Mouse (Mus musculus) testis, adult 10 weeks (tissue): ENCODE data around the gene Cyp2c66. TPM values are rescaled to one million over a fixed set of nuclear protein-coding genes. Genes with fewer than 3 reads are reported as not detected.

Experiments
- polyA plus RNA-seq: library from polyadenylated mRNA; stranded (reverse); fragments of 350-450 nt; fragmentation: Illumina TruSeq; extraction: RNeasy Lipid Tissue Mini Kit (QIAGEN cat#74804); gene quantifications from one replicate; pipeline ENCODE4 v1.2.3, GENCODE M21; 2014; ENCODE audit warnings: low read depth, low replicate concordance

Gene Cyp2c66
- polyA plus RNA-seq, result 1.3 TPM

DNA sequence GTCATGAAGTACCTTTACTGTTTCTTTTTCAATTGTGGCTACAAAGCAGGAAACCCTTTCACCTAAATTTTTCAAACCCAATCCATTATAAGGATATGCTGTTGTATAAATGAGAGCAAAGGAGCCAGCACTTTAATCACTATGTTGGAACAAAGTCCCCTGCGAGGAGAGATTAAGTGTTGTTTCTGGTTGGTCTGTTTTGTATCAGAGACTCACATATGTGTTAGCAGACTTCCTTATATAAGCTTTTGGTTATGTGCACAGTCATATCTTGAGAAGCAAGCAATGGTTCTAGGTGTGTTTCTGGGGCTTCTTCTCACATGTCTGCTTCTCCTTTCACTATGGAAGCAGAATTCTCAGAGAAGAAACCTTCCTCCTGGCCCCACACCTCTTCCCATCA, at the start of gene Cyp2c66:
Cyp2c66 (plus strand) TSS at position 255 of the 400 bp plus-strand sequence.

Other genes starting within 250 kb of the Cyp2c66 start
- gene Hells, start 183.0 kb upstream of the Cyp2c66 start, polyA plus RNA-seq, result 105 TPM
- 1.2 TPM for gene Cyp2c55, start 106.9 kb upstream of the Cyp2c66 start, polyA plus RNA-seq
- 1.5 TPM for gene Cyp2c65, start 52.9 kb upstream of the Cyp2c66 start, polyA plus RNA-seq
- 1.6 TPM for gene Cyp2c29, start 155.5 kb downstream of the Cyp2c66 start, polyA plus RNA-seq